Mouse (Mus musculus) megakaryocyte progenitor cell, adult 5-6 weeks (primary cell): ENCODE measurements at regions not wholly inside any gene's neighbourhood (a gene's known extent, or its start where the extent isn't known, plus 50 kb on each side); places are given as distances from the start of the nearest gene placed in this dataset.

ENCODE experiments used
- ATAC-seq: replicated peaks from 2 replicates; pipeline ENCODE4 v1.8.0; 2016; ENCODE audit warnings: mild to moderate bottlenecking, moderate TSS enrichment, inconsistent platforms; ENCODE audit not compliant: poor library complexity

DNA sequence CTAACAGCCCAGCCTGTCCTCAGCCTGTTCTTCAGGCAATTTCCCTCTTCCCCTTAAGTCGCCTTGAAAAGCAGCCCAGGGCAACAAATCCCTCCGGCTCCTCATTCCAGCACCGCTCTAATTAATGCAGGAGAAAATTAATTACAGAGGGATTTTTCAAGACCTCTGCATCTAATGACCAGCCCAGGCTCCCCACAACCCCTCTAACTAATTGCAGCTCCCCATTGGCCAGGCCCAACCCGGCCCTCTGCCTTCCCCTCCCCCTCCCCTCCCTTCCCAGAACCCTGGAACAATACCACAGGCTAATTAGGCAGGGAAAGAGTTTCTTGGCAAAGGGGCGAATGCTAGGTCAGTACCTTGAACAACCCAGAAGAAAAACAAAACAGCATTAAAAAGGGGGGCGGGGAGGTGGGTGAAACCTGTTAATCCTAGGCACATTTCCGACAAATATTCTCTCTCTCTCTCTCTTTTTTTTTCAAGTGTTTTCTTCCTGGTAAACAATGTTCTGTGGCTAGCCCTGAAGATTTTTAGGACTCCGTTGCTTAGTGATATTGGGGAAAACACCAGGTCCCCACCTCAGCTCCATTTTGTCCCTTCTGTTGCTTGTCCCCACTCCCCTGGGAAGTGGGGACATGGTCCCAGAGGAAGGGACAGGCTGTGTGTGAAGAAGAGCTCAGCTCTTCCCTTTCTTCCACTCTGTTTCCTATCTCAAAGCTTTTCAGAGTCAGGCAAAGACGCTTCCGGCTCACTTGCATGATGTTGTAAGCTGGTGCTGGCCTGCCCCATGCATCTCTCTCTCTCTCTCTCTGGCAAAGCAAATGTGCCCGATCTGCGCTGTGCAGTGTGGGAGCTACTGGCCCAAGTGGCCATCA is 195.1 kb downstream of the Sox9 start:
- ATAC-seq = no peak

- no peak for ATAC-seq
Measured at GRCm38 (mm10) chr11:112978884-112979283, 196.9 kb downstream of the Sox9 start.

- ATAC-seq = no peak
Measured at GRCm38 (mm10) chr11:112979413-112979812, 197.4 kb downstream of the Sox9 start.

DNA sequence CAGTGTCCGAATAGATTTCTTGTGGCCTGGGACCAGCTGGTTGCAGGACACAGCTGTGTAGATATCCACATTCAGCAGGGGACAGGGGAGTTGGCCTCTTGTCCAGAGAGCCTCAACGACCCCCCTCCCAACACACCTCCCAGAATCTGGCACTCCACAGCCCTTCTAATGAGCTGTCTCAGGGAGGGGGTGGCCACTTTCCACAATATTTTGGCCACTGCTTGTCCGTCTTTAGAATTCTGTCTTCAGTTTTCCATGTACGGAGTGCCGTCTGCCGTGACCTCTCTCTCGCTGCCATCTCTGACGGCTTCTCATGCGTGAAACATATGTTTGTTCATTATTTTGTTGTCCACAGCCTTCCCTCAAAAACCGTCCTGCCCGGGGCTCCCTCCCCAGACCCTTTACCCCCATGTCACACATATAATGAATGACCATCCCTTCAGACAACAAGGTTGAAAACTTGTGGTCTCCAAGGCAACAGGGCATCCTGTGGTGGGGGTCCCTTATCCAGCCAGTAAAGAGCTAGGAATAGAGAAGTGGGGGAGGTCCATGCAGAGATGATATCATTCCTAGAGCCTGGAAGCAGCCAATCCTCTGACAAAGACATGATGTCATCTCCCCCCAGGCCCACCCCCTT is 200.3 kb downstream of the Sox9 start:
- ATAC-seq = no peak

- no peak for ATAC-seq
Measured at GRCm38 (mm10) chr11:112982802-112983591, 201.0 kb downstream of the Sox9 start.

GRCm38 (mm10) chr11:112986029-112986573 is 204.1 kb downstream of the Sox9 start:
- no peak for ATAC-seq

- no peak for ATAC-seq
Measured at GRCm38 (mm10) chr11:112987782-112988181, 205.8 kb downstream of the Sox9 start.

GRCm38 (mm10) chr11:112988900-112989299 is 206.9 kb downstream of the Sox9 start:
- ATAC-seq = no peak

- no peak for ATAC-seq
Measured at GRCm38 (mm10) chr11:112989981-112990512, 208.0 kb downstream of the Sox9 start.

DNA sequence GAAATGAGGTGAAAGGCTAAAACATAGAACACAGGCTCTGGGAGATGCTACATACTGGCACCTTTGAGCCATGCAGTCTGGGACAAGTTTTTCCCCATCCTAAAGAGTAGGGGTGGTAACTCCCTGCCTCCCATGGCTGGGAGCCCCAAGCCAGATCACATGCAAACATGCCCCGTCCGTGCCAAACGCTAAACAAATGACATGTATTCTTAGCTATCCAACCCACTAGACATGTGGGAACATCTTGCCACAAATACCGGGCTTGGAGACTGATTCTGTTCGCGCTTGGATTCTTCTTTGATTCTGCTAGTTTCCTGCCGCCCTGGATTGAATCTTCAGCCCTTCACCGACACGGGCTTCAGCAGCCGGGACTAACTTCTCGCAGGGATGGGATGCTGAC is 208.7 kb downstream of the Sox9 start:
- ATAC-seq = no peak

DNA sequence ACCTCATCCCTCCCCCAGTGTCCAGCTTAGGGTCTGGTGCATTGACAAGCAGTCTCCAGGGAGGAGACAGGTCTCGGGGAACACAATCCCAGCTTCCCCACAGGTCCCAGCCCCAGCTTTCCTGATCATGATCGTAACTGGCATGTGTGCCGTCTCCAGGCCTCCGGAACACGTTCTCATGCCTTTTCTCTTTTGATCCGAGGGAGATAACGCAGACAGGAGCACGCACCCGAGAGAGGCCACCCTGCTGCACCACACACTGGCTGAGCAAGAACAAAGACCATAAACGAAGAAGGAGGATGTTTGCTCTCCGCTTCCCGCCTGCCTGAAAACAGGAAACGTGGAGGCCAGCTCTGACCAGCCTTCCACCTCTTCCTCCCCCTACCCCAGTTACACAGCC is 209.8 kb downstream of the Sox9 start:
- 0 out of 2 replicates have a peak, but pooled peaks have one; percentile 20 for ATAC-seq

GRCm38 (mm10) chr11:112998777-112999583 is 217.0 kb downstream of the Sox9 start:
- ATAC-seq = no peak

- no peak for ATAC-seq
Measured at GRCm38 (mm10) chr11:113001071-113001470, 219.0 kb downstream of the Sox9 start.

DNA sequence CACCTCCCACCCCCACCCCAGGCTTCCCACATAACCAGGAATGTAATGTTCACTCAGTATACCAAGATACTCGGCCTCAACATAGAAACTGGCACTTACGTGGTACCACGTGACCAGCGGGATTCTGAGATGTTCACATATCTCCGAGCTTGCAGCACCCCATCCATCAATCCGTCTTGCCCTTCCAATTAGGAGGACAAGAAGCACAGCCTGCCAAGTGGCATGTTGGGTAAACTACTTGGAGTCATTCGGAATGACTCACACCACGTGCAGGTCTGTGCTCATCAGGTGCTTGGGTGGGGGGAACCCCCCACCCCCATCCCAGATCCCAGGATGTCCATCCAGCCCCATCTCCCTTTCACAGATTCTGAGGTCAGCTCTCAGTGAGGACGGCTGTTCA is 223.9 kb downstream of the Sox9 start:
- no peak for ATAC-seq

- ATAC-seq = no peak
Measured at GRCm38 (mm10) chr11:113008521-113008920, 226.5 kb downstream of the Sox9 start.

DNA sequence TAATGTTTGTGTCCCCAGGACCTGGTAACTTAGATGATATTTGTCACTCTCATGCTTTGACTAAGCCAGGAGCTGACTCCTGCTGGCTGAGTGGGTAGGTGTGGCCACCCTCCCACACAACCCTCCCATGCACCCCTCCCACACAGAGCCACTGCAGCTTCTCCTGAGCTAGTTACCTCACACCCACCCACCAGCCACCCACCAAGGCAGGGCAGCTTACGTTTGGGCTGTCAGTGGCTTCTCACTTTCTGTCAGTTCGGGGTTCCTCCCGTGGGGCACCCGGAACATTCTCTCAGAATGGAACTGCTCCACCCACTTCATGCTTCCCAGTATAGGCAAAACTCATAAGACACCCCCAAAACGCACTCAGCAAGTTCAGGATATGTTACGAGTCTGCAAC is 227.4 kb downstream of the Sox9 start:
- ATAC-seq = no peak

- no peak for ATAC-seq
Measured at GRCm38 (mm10) chr11:113010906-113011305, 228.9 kb downstream of the Sox9 start.

GRCm38 (mm10) chr11:113014186-113015010 is 232.4 kb downstream of the Sox9 start:
- no peak for ATAC-seq

GRCm38 (mm10) chr11:113015686-113016304 is 233.8 kb downstream of the Sox9 start:
- peak; percentile 74 for ATAC-seq
